Comparison of ENCODE assay signal across 11 mouse cellular contexts in genomic region chr6:73233202-73233726, GRCm38 (mm10). TPM values are rescaled to one million over a fixed set of nuclear protein-coding genes. Genes with fewer than 3 reads are reported as not detected.
A peak's percentile ranks its signal among the peaks of the same experiment; 100 is the strongest.
DNase-seq lines count a peak whose midpoint lies in the region; ATAC-seq and TF ChIP-seq lines count a peak whose summit lies in the region.
"Had no signal": no experiment of that assay in that cellular context is flagged by ENCODE, and none has a peak within 500 bp of the region (broad histone marks: within the 10 kb centered on the region; RNA-seq: fewer than 3 reads in every experiment).

No protein-coding gene starts in this region.

- no peaks in the 10 kb centered on the region for H3K4me1 ChIP-seq in heart, adult 2 months (ENCODE audit: control insufficient read depth, insufficient read depth, low read length)
- no peaks in the 10 kb centered on the region for H3K4me1 ChIP-seq in heart, embryonic 11.5 days (ENCODE audit: control insufficient read depth, insufficient read depth, low read length)
- H3K4me1 ChIP-seq in liver, adult 2 months (ENCODE audit: control insufficient read depth, insufficient read depth, low read length) = peaks cover 7% of the 10 kb centered on the region
- no peaks in the 10 kb centered on the region for H3K4me1 ChIP-seq in heart, embryonic 10.5 days
- H3K4me1 ChIP-seq: midbrain, embryonic 13.5 days had no signal

- no peak for TF ChIP-seq EP300 in heart, adult 2 months (IDR thresholded peaks at IDR 0.05; ENCODE audit: insufficient read depth, low read depth, low read length)

- intact Hi-C loops in heart, adult 2 months (cut with DNase I) = no loop called here

- H3K27ac ChIP-seq in heart, adult 2 months = no peak overlapping the region
- H3K27ac ChIP-seq in heart, embryonic 11.5 days (ENCODE audit: low read depth, low read length) = no peak overlapping the region
- H3K27ac ChIP-seq in liver, adult 2 months (replicated peaks; ENCODE audit: insufficient read depth, low read depth, low read length) = peak overlapping the region; percentile 54
- H3K27ac ChIP-seq in heart, embryonic 10.5 days = no peak overlapping the region
- H3K27ac ChIP-seq: midbrain, embryonic 13.5 days had no signal

- TF ChIP-seq POLR2A in heart, adult 2 months (IDR thresholded peaks at IDR 0.05; ENCODE audit: insufficient read depth, low read depth, low read length) = no peak
- TF ChIP-seq POLR2A in liver, adult 2 months (IDR thresholded peaks at IDR 0.05; ENCODE audit: extremely low read depth, insufficient read depth, low read length) = no peak

- H3K4me3 ChIP-seq in heart, adult 2 months = no peak overlapping the region
- H3K4me3 ChIP-seq in heart, embryonic 11.5 days (ENCODE audit: low read depth, low read length) = no peak overlapping the region
- no peak overlapping the region for H3K4me3 ChIP-seq in liver, adult 2 months (ENCODE audit: insufficient read depth, low read depth, low read length)
- no peak overlapping the region for H3K4me3 ChIP-seq in heart, embryonic 10.5 days
- H3K4me3 ChIP-seq: midbrain, embryonic 13.5 days had no signal

- no peak for ATAC-seq in heart, embryonic 11.5 days (replicated peaks; ENCODE audit: insufficient number of reproducible peaks, low FRiP score, low TSS enrichment)
- ATAC-seq: hindbrain, embryonic 16.5 days; midbrain, embryonic 13.5 days had no signal

- H3K4me2 ChIP-seq in heart, embryonic 11.5 days = no peak overlapping the region
- H3K4me2 ChIP-seq: midbrain, embryonic 13.5 days had no signal

- no peaks in the 10 kb centered on the region for H3K79me2 ChIP-seq in heart, adult 2 months (replicated peaks; ENCODE audit: control insufficient read depth, insufficient read depth, low read length)
- H3K79me2 ChIP-seq in liver, adult 2 months (ENCODE audit: control insufficient read depth, insufficient read depth, low read length) = no peaks in the 10 kb centered on the region

- H3K9me3 ChIP-seq in heart, embryonic 11.5 days (replicated peaks; ENCODE audit: control insufficient read depth, low read length) = no peaks in the 10 kb centered on the region; the same call in 1 of the 2 replicates
- H3K9me3 ChIP-seq in heart, embryonic 10.5 days = no peaks in the 10 kb centered on the region
- H3K9me3 ChIP-seq: midbrain, embryonic 13.5 days had no signal

- no peak for DNase-seq in heart, adult 2 months
- peak; percentile 48 for DNase-seq in thymus, postnatal 14 days
- no peak for DNase-seq in thymus, postnatal 0 days (ENCODE audit: low spot score)
- peak; percentile 16 for DNase-seq in liver, adult 2 months (ENCODE audit: extremely low read depth, low read depth, low spot score)
- DNase-seq in thymus, postnatal 4 days = peak; percentile 57
- DNase-seq in adipocyte (ENCODE audit: low spot score) = no peak
- DNase-seq in heart, embryonic 10.5 days (ENCODE audit: low spot score) = no peak
- DNase-seq: gastrocnemius, postnatal 14 days had no signal

- H3K36me3 ChIP-seq in heart, adult 2 months (ENCODE audit: control insufficient read depth, insufficient read depth, low read length) = no peaks in the 10 kb centered on the region
- no peaks in the 10 kb centered on the region for H3K36me3 ChIP-seq in heart, embryonic 11.5 days (ENCODE audit: control insufficient read depth, insufficient read depth, low read length)
- no peaks in the 10 kb centered on the region for H3K36me3 ChIP-seq in liver, adult 2 months (ENCODE audit: control insufficient read depth, insufficient read depth, low read length)
- no peaks in the 10 kb centered on the region for H3K36me3 ChIP-seq in heart, embryonic 10.5 days
- H3K36me3 ChIP-seq: midbrain, embryonic 13.5 days had no signal

- no peak overlapping the region for H3K9ac ChIP-seq in heart, adult 2 months (ENCODE audit: low read depth, low read length)
- no peak overlapping the region for H3K9ac ChIP-seq in heart, embryonic 11.5 days (ENCODE audit: low read depth, low read length)
- no peak overlapping the region for H3K9ac ChIP-seq in liver, adult 2 months (ENCODE audit: low read depth, low read length)
- H3K9ac ChIP-seq: midbrain, embryonic 13.5 days had no signal

- H3K27me3 ChIP-seq in heart, adult 2 months (ENCODE audit: control insufficient read depth, insufficient read depth, low read length) = no peaks in the 10 kb centered on the region
- no peaks in the 10 kb centered on the region for H3K27me3 ChIP-seq in heart, embryonic 11.5 days (ENCODE audit: control insufficient read depth, insufficient read depth, low read length)
- H3K27me3 ChIP-seq in liver, adult 2 months (ENCODE audit: control insufficient read depth, insufficient read depth, low read length) = no peaks in the 10 kb centered on the region
- no peaks in the 10 kb centered on the region for H3K27me3 ChIP-seq in heart, embryonic 10.5 days (ENCODE audit: insufficient read depth, poor library complexity, severe bottlenecking)
- H3K27me3 ChIP-seq: midbrain, embryonic 13.5 days had no signal

- 93% methylated on average over 6 of the region's 6 CpGs for WGBS in heart, adult 2 months
- WGBS in heart, embryonic 11.5 days (ENCODE audit: insufficient replicate concordance) = 80% methylated on average over 6 of the region's 6 CpGs
- 89% methylated on average over 6 of the region's 6 CpGs for WGBS in liver, adult 2 months
- WGBS in heart, embryonic 10.5 days = 78% methylated on average over 6 of the region's 6 CpGs

- TF ChIP-seq CTCF in heart, adult 2 months (IDR thresholded peaks at IDR 0.05) = peak; percentile 68
- peak; percentile 30; the same call in 1 of the 2 replicates for TF ChIP-seq CTCF in liver, adult 2 months (IDR thresholded peaks at IDR 0.05; ENCODE audit: low read depth, low read length)

RNA-seq across cellular contexts. Expression of gene Dnah6, which starts 11.8 kb away (rescaled TPM):
- under 1 TPM; 0.05 to 0.07 TPM for total RNA-seq in heart, adult 2 months (2021)
- polyA plus RNA-seq in heart, adult 2 months (2012; rRNA removed) = 0.09 and 0.27 TPM in 2 replicates
- 0.03 TPM in 1 of 2 replicates, not detected in the other for polyA plus RNA-seq in heart, embryonic 11.5 days (2014; fragmentation: Nextera tagmentation; extraction: Ambion mirVana)
- 0.05 and 0.06 TPM in 2 replicates for polyA plus RNA-seq in thymus, postnatal 0 days (2015; fragmentation: Nextera tagmentation; extraction: Ambion mirVana)
- not detected in 2 replicates for total RNA-seq in liver, adult 2 months (2014; rRNA removed)
- not detected in 2 replicates for polyA plus RNA-seq in liver, adult 2 months (2012; rRNA removed)
- polyA plus RNA-seq in heart, embryonic 10.5 days (2016; fragmentation: Nextera tagmentation; extraction: Ambion mirVana) = 0.01 and 0.05 TPM in 2 replicates

RNA-seq across cellular contexts. Expression of gene Suclg1, which starts 14.9 kb away (rescaled TPM):
- 100 to 1,000 TPM; 461 to 531 TPM for total RNA-seq in heart, adult 2 months (2021)
- 312 and 392 TPM in 2 replicates for polyA plus RNA-seq in heart, adult 2 months (2012; rRNA removed)
- polyA plus RNA-seq in heart, embryonic 11.5 days (2014; fragmentation: Nextera tagmentation; extraction: Ambion mirVana) = 264 and 298 TPM in 2 replicates
- 163 and 168 TPM in 2 replicates for polyA plus RNA-seq in thymus, postnatal 0 days (2015; fragmentation: Nextera tagmentation; extraction: Ambion mirVana)
- total RNA-seq in liver, adult 2 months (2014; rRNA removed) = 140 and 163 TPM in 2 replicates
- 136 and 186 TPM in 2 replicates for polyA plus RNA-seq in liver, adult 2 months (2012; rRNA removed)
- polyA plus RNA-seq in heart, embryonic 10.5 days (2016; fragmentation: Nextera tagmentation; extraction: Ambion mirVana) = 241 and 269 TPM in 2 replicates

Comparison
In these comparisons a context has a peak if more than half of its experiments do, and no peak if none do; other contexts are left out.
1. DNase-seq: peak in thymus, postnatal 14 days (single experiment), liver, adult 2 months (single experiment) and thymus, postnatal 4 days (single experiment); none in heart, adult 2 months (0 of 2), thymus, postnatal 0 days (single experiment), adipocyte (single experiment) and heart, embryonic 10.5 days (single experiment).